Mouse (Mus musculus): ENCODE results near the gene Ssr1. TPM values are rescaled to one million over a fixed set of nuclear protein-coding genes. Genes with fewer than 3 reads are reported as not detected.

Ssr1 gene
- polyA plus RNA-seq, 1 experiment = 13.8 TPM

DNA sequence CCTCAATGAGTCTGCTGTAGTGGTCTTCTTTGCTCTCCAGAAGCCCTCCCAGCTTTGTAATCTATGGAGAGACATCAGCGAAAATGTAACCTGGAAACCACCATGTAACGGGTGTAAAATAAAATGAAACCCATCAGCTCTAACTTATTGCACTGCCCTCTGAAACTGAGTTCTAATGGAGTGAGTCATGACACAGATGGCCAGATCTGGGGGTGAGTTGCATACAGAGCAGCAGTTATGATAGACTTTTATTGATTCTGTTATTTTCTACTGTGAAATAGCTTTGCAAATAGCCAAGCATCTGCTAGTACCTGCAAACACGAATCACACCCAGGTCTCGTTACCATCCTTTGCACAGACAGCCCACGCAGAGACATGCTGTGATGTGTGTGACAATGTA lies 18.4 kb upstream of the Ssr1 start:
- TF ChIP-seq CTCF (IDR thresholded peaks at IDR 0.05; ENCODE audit: insufficient read depth, low read length) (no peak), POLR2A (IDR thresholded peaks at IDR 0.05; ENCODE audit: borderline replicate concordance, extremely low read depth, low read depth, low read length) (no peak)
- DNase-seq = no peak
- no peaks in the 10 kb centered on the region; the same call in 1 of the 2 replicates for H3K4me1 ChIP-seq (ENCODE audit: control insufficient read depth, insufficient read depth, low read length)
- WGBS = 78% methylated on average over 5 of the region's 5 CpGs
- H3K4me3 ChIP-seq (replicated peaks; ENCODE audit: extremely low read depth, low read depth, low read length) = no peak overlapping the region

DNA sequence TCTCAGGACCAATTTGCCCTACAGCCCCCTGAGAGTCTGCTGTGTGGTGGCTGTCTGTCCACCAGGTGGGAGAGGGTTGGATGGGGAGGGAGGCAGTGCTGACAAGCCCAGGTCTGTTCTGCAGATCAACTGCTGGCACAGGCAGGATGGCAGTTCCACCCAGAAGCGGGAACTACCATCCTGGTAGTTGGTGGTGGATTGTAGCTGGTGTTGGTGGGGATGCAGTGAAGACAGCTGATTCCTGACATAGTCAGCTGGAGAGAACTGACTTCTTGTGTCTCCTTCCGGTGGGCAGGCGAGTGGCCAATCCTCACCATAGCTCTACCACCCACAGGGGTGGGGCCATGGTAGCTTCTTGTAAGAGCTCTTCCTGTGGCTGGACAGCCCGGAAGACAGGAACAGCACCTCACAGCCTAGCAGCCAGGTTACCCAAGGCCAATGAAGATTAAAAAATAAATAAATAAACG lies 16.5 kb upstream of the Ssr1 start:
- Histone ChIP-seq H3K4me3 (replicated peaks; ENCODE audit: extremely low read depth, low read depth, low read length) (no peak overlapping the region), H3K4me1 (ENCODE audit: control insufficient read depth, insufficient read depth, low read length) (no peaks in the 10 kb centered on the region; the same call in 1 of the 2 replicates)
- TF ChIP-seq CTCF (IDR thresholded peaks at IDR 0.05; ENCODE audit: insufficient read depth, low read length) (no peak), POLR2A (IDR thresholded peaks at IDR 0.05; ENCODE audit: borderline replicate concordance, extremely low read depth, low read depth, low read length) (no peak)
- 62% methylated on average over 5 of the region's 5 CpGs for WGBS
- DNase-seq = no peak

DNA sequence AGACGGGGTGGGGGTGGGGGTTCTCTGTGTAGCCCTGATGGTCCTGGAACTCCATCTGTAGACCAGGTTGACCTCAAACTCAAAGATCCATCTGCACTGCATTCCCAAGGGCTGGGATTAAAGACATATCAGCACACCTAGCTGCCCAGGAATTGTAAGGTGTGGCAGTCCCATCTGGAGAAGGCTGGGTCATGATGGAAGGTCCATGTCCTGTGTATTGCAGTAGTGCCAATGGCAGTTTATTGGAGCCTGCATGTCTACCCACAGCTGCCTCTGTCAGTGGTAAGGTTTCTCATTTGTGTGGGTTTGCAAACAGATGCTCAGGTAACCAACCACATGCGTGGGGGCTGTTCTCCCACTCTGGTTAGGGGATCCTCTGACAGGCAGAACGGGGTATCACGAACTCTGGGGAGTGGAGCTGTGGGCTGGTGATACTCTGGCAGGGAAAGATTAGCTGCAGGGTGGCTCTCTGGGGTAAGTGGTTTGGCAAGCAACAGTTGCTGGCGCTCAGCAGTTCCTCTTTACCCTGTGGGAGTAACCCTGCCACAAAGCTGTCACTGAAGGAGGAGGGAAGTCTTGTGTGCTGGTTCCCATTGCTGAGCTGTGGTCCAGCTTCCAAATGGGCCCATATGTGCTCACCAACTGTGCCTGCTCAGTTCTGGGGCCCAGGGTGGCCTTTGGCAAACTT lies 15.8 kb upstream of the Ssr1 start:
- TF ChIP-seq CTCF (IDR thresholded peaks at IDR 0.05; ENCODE audit: insufficient read depth, low read length) = no peak
- TF ChIP-seq POLR2A (IDR thresholded peaks at IDR 0.05; ENCODE audit: borderline replicate concordance, extremely low read depth, low read depth, low read length) = no peak
- Histone ChIP-seq H3K4me1 (ENCODE audit: control insufficient read depth, insufficient read depth, low read length) (no peaks in the 10 kb centered on the region; the same call in 1 of the 2 replicates), H3K4me3 (replicated peaks; ENCODE audit: extremely low read depth, low read depth, low read length) (no peak overlapping the region)
- no peak for DNase-seq
- WGBS = 75% methylated on average over 5 of the region's 5 CpGs

DNA sequence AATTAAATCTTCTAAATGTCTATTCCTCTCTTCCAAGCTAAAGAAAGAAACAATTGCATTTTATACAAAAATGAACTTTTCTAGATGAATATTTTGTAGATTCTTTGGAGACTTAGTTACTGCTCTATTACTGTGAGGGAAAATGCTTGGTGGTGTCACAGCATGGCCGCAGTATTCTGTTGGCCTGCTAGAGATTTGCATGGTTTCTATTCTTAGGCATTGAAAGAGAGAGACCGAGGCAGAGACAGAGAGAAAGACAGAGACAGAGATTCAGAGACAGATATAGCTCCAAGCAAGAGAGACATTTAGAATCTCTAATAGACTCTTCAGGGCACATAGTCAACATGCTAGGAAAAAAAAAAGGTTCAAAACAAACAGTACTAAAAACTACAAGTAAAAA lies 14.0 kb upstream of the Ssr1 start:
- DNase-seq = no peak
- WGBS = 92% methylated on average over 2 of the region's 2 CpGs
- H3K4me3 ChIP-seq (replicated peaks; ENCODE audit: extremely low read depth, low read depth, low read length) = no peak overlapping the region
- no peak for TF ChIP-seq POLR2A (IDR thresholded peaks at IDR 0.05; ENCODE audit: borderline replicate concordance, extremely low read depth, low read depth, low read length)
- TF ChIP-seq CTCF (IDR thresholded peaks at IDR 0.05; ENCODE audit: insufficient read depth, low read length) = no peak
- no peaks in the 10 kb centered on the region; the same call in 1 of the 2 replicates for H3K4me1 ChIP-seq (ENCODE audit: control insufficient read depth, insufficient read depth, low read length)

- DNase-seq = no peak
- H3K4me3 ChIP-seq (replicated peaks; ENCODE audit: extremely low read depth, low read depth, low read length) = no peak overlapping the region
- no peaks in the 10 kb centered on the region for H3K4me1 ChIP-seq (ENCODE audit: control insufficient read depth, insufficient read depth, low read length)
- 29% methylated on average over 1 of the region's 1 CpGs for WGBS
- TF ChIP-seq CTCF (IDR thresholded peaks at IDR 0.05; ENCODE audit: insufficient read depth, low read length) (no peak), POLR2A (IDR thresholded peaks at IDR 0.05; ENCODE audit: borderline replicate concordance, extremely low read depth, low read depth, low read length) (no peak)
These were observed 8.4 kb upstream of the Ssr1 start for GRCm38 (mm10) chr13:38002461-38002860.

GRCm38 (mm10) chr13:37999713-38000112 lies 5.7 kb upstream of the Ssr1 start:
- 73% methylated on average over 3 of the region's 3 CpGs for WGBS
- TF ChIP-seq CTCF (IDR thresholded peaks at IDR 0.05; ENCODE audit: insufficient read depth, low read length) (no peak), POLR2A (IDR thresholded peaks at IDR 0.05; ENCODE audit: borderline replicate concordance, extremely low read depth, low read depth, low read length) (no peak)
- DNase-seq = no peak
- no peaks in the 10 kb centered on the region for H3K4me1 ChIP-seq (ENCODE audit: control insufficient read depth, insufficient read depth, low read length)
- H3K4me3 ChIP-seq (replicated peaks; ENCODE audit: extremely low read depth, low read depth, low read length) = no peak overlapping the region

GRCm38 (mm10) chr13:37994405-37994749 lies 360 bp upstream of the Ssr1 start:
- no peak for DNase-seq
- peak overlapping the region; percentile 69 for H3K4me3 ChIP-seq (replicated peaks; ENCODE audit: extremely low read depth, low read depth, low read length)
- H3K4me1 ChIP-seq (ENCODE audit: control insufficient read depth, insufficient read depth, low read length) = peaks cover 3% of the 10 kb centered on the region
- TF ChIP-seq CTCF (IDR thresholded peaks at IDR 0.05; ENCODE audit: insufficient read depth, low read length) (no peak), POLR2A (IDR thresholded peaks at IDR 0.05; ENCODE audit: borderline replicate concordance, extremely low read depth, low read depth, low read length) (no peak)
- 9% methylated on average over 7 of the region's 7 CpGs for WGBS

DNA sequence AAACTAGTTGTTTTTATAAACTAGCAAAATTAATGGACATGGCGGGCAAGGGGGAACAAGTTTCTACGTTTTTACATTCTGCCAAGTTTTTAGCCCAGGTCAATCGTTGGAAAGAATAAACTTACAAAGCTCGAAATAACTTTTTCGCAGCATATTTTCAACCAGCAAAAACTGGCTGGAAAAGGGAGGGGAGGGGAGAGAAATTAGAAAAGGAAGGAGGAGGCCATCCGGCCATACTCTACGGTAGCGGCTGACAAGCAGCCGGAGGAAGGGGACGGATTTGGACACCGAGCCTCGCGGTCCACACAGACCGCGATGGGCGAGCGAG lies 677 bp downstream of the Ssr1 start:
- WGBS = under 1% methylated on average over 17 of the region's 17 CpGs
- H3K4me1 ChIP-seq (ENCODE audit: control insufficient read depth, insufficient read depth, low read length) = peaks cover 3% of the 10 kb centered on the region
- TF ChIP-seq POLR2A (IDR thresholded peaks at IDR 0.05; ENCODE audit: borderline replicate concordance, extremely low read depth, low read depth, low read length) (no peak), CTCF (IDR thresholded peaks at IDR 0.05; ENCODE audit: insufficient read depth, low read length) (no peak)
- DNase-seq = no peak
- H3K4me3 ChIP-seq (replicated peaks; ENCODE audit: extremely low read depth, low read depth, low read length) = peak overlapping the region; percentile 81

GRCm38 (mm10) chr13:37992638-37993371 lies 1.2 kb downstream of the Ssr1 start:
- Histone ChIP-seq H3K4me1 (ENCODE audit: control insufficient read depth, insufficient read depth, low read length) (peaks cover 3% of the 10 kb centered on the region), H3K4me3 (replicated peaks; ENCODE audit: extremely low read depth, low read depth, low read length) (peak overlapping the region; percentile 81)
- no peak for DNase-seq
- TF ChIP-seq CTCF (IDR thresholded peaks at IDR 0.05; ENCODE audit: insufficient read depth, low read length) (no peak), POLR2A (IDR thresholded peaks at IDR 0.05; ENCODE audit: borderline replicate concordance, extremely low read depth, low read depth, low read length) (no peak)
- WGBS = 11% methylated on average over 10 of the region's 10 CpGs

DNA sequence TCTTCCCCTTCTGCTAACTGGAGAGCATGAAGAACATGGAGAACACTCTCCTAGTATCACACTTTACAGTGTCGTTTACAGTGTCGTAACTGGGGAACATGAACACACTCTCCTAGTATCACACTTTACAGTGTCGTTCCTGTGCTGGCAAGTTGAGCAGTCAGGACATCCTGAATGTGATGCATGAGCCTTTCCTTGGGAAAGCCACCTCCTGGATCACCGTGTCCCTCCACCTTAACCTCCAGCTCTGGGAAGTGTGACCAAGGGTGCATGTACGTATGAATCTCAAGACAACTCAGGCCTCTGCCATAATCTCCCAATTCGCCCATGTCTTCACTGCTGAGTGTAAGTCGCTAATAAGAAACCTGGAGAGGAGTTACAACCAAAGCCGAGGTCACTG lies 4.3 kb downstream of the Ssr1 start:
- no peak for DNase-seq
- WGBS = 91% methylated on average over 8 of the region's 8 CpGs
- TF ChIP-seq CTCF (IDR thresholded peaks at IDR 0.05; ENCODE audit: insufficient read depth, low read length) (no peak), POLR2A (IDR thresholded peaks at IDR 0.05; ENCODE audit: borderline replicate concordance, extremely low read depth, low read depth, low read length) (no peak)
- no peak overlapping the region for H3K4me3 ChIP-seq (replicated peaks; ENCODE audit: extremely low read depth, low read depth, low read length)
- peaks cover 3% of the 10 kb centered on the region for H3K4me1 ChIP-seq (ENCODE audit: control insufficient read depth, insufficient read depth, low read length)
